Mouse (Mus musculus) small intestine, adult 2 months (tissue): ENCODE data around the gene Cnot8.

ENCODE experiments used
- CTCF ChIP-seq: fragments of 200-500 bp; IDR thresholded peaks from 2 replicates; pipeline ENCODE4 v1.5.1; 2012; ENCODE audit warnings: low read depth, mild to moderate bottlenecking, control low read depth, inconsistent platforms, low read length, moderate library complexity, mixed read lengths; ENCODE audit not compliant: insufficient replicate concordance, insufficient read length; ENCODE audit errors: extremely low read depth
- POLR2A ChIP-seq: fragments of 200-500 bp; IDR thresholded peaks from 2 replicates; pipeline ENCODE4 v1.6.1; 2012; ENCODE audit warnings: low read depth, mild to moderate bottlenecking, control low read depth, inconsistent platforms, low read length, moderate library complexity

GRCm38 (mm10) chr11:58126397-58127160 is 22.6 kb downstream of the Cnot8 start:
- TF ChIP-seq CTCF (peak; percentile 10; the same call in 1 of the 2 replicates), POLR2A (no peak)
